Mouse (Mus musculus): ENCODE data around the gene Tmsb15b2.
"Not testable (repeated sequence)": the region's sequence is repeated elsewhere in the genome, so short reads cannot be mapped to it uniquely, and the experiment has no call there.

The Tmsb15b2 gene

DNA sequence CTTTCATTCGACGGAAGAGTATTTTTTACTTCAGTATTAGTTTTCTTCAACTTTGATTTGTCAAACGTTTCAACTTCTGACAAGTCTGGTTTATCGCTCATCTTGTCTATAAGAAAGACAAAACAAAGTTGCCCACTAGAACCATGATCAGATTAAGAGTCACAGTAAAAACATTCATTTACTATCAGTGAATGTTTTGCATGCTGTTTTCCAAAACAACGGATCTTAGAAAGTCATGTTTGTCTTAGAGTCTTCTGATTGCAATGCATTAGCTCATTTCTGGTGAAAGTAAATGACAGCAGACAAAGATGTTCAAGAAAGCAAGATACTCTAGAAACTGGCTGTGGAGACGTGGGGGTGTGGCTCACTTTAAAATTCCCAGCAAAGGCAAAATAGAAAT is at the start of gene Tmsb15b2:
TSS of gene Tmsb15b2 (minus strand) at position 101 of the 400 bp plus-strand sequence.
- DNase-seq (ENCODE audit: low read depth): not testable (repeated sequence)

DNA sequence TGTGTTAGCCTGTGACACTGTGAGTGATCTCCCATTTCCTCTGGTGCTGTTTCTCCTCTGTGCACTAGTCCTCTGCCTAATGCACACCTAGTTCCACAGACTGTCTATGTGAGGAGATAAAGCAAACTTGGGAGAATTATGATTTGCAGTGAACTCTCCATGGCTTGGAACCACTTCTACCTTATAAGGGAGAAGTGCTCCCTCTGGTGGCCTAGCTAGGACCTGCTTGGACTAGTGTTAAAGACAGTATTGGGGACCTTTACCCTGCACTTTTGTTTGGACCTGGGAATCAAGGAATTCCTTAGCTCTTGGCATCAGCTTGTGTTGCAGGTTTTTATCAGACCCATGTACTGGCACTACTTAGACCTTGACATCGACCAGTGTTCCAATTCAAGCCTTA is 44.0 kb upstream of the Tmsb15b2 start:
- peak; percentile 74 for DNase-seq (ENCODE audit: low read depth)

DNA sequence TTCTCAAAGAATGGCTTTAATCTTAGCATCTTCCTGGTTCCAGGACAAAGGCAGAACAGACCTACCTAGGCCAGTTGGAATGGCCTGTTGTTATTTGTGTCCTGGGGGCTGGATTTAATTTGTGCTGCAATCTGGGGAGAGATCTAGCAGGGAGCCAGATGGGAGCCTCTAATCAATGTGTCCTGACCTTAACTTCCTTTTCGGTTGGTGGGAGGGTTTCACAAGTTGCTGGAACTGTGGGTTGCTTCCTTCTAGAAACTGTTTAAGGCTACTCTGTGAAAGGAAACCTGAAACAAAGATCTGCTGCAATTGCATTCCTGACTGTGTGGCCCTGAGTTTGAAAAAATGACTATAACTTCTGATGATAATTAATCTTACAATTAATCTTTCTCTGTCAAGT is 42.4 kb upstream of the Tmsb15b2 start:
- no peak for DNase-seq (ENCODE audit: low read depth)

DNA sequence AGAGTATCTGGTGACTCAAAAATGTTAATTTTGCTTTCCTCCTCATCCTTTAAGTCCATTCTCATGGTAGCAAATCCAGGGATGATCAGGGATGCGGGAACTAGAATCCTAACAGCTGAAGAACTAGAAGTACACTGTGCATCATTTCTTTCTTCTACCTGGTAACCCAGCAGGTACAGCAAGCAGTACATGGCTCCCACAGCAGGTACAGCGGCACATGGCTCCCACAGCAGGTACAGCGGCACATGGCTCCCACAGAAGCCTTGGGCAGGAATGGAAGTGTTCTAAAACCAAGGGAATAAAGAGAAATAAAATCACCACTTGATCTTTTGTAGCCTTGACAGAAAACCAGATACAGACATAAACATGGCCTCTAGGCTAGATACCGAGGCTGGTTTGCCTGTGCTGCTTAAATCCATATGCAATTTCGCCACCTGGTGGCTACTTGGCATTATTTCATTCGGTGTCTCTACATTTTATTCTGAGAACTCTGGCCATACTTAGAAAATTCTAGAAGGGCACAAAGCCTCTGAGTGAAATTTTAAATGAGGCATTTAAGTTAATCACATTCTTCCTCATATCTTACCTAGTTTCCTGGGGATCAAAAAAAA is 39.9 kb upstream of the Tmsb15b2 start:
- DNase-seq (ENCODE audit: low read depth): peak; percentile 80

DNA sequence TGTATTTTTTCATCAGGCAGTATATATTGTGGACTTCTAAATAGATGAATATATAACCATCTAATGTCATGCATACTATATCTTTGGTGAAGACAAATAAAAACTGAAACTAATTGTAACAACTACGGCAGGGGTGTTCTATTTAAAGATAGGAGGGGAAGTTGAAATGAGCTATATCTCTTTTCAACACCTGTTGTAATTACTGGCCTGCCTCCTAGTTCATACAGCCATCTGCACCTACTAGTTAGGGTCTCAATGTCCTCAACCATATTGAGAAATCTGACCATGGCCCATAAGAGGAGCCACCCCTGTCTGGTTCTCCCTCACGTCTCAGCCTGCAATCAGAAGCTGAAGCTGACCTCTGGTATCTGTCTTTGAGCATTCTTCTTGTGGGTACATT is 21.0 kb upstream of the Tmsb15b2 start:
- no peak for DNase-seq (ENCODE audit: low read depth)

DNA sequence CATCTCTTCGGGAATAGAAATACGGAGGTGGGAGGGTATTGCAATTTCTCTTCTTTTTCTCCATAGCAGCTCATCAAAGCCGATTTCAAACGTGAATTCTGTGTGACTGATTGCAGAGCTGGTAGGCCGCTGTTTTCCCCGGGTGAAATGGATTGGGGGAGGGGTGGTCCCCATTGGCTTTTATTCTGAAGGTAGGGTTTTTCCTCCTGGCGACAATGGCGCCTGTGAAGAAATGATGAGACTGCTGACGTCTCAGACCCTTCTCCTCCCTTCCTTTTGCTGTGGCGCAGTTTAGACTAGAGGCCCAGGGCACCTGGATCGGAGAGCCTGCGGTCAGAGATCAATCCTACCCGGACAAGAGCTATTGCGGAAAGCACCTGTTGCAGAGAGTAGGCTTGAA is 18.3 kb upstream of the Tmsb15b2 start:
- DNase-seq (ENCODE audit: low read depth): no peak

DNA sequence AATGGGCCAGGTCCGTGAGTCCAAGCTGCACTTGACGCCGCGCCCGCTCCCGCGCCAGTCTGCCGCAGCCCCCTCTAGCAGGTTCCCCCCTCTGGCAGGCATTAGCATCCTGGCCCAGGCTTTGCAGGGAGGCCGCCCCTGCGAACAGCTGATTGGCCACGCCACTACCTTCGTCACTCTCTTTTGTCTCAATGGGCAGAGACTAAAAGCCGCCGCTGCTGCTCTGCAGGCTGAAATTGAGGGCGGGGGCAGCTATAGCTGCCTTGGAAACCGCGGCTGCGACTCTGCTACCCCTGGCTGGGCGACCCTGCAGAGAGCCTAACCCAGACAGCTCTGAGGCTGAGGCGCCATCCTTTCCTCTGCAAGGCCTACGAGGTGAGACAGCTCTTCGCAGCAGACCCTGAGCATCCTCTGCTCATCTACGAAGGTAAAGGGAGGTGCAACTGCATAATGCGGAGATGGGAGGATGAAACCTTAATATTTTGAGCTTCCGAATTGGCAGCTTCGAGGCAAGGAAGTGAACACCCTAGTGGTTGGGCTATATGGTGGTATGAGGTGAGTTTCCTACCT is 17.8 kb upstream of the Tmsb15b2 start, which contains the start of gene Zcchc18:
TSS of gene Zcchc18 (plus strand) at position 178 of the 570 bp plus-strand sequence.
- DNase-seq (ENCODE audit: low read depth): no peak

DNA sequence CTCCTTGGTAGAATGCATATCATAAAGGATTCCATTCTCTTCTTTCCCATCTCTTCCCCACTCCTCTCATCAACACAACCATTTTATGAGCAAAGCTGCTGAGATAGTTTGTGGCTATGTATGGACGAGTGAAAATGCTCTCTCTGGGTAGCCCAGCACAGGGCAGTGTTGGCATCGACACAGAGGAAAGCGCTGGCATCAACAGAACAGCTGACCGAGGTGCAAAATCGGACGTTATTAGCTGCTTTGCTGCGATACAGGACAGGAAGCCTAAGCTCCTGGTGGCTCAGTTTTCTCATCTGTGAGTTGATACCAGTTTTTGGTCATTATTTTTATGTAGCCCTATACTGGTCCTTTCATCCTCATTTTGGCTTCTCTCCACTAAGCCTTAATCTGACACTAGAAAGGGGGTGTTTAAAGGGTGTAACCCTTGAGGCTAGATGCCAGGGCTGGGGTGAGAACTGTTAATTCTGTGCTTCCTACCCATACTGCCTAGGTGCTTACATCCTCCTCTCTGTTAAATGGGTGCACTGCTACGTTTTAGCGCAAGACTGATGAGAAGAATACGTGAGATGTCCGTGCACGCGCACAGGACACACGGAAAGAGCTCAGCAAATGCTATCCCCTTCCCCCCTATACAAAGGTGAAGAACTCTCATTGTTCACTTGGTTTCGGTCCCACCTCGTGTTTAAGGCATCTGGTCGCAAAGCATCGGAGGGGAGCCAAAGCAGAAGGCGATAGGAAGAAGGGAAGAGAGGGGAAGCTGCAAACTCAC is 17.1 kb upstream of the Tmsb15b2 start:
- no peak for DNase-seq (ENCODE audit: low read depth)

DNA sequence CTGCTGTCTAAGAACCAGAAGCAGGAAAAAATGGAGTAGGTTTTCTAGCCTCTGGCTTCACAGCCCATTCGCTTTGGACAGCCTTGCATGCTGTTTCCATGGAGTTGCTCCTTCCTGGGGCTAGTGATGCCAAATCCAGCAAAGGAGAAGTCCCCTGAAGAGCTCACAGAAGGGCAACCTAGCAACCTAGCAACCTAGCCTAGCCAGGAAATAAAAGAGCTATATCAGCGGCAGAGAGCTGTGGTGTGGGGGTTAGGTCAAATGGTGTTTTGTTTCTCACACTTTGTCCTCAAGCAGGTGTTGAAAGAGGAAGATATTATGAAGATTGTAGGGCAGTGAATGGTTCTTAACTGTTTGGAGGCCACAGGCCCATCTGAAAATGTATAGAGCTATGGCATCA is 16.0 kb upstream of the Tmsb15b2 start:
- no peak for DNase-seq (ENCODE audit: low read depth)

DNA sequence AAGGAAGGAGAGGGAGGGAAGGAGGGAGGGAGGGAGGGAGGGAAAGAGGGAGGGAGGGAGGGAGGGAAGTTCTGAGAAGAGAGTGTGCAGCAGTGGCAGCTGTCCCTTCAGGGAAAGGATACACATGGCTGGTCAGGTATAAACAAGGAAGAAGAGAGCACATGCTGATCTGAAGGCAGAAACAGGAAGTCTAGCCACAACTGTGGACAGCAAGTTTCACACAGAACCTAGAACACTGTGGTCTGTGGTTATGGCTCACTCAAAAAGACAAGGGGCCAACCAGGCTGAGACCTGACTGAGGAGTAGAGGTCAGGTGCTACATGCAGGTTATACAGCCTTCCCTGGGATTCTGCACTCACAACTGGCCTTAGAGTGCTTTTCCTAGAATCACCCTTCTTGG is 10.7 kb upstream of the Tmsb15b2 start:
- DNase-seq (ENCODE audit: low read depth): no peak

DNA sequence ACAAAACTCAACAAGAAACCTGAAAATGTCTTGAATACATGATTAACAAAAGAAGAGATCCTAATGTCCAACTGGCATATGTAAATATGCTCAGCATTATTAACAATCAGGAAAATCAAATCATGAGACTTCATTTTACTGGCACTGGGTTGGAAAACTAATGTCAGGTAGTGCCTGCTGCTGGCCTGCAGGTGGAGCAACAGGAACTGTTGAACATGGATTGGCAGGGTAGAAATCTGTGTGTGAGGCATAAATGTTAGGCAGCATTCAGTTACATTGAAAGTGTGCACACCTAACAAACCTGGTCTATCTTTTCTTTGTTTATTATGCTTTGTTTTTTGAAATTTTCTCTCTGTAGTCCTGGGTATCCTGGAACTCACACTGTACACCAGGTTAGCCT is 3.3 kb upstream of the Tmsb15b2 start:
- peak; percentile 17 for DNase-seq (ENCODE audit: low read depth)

DNA sequence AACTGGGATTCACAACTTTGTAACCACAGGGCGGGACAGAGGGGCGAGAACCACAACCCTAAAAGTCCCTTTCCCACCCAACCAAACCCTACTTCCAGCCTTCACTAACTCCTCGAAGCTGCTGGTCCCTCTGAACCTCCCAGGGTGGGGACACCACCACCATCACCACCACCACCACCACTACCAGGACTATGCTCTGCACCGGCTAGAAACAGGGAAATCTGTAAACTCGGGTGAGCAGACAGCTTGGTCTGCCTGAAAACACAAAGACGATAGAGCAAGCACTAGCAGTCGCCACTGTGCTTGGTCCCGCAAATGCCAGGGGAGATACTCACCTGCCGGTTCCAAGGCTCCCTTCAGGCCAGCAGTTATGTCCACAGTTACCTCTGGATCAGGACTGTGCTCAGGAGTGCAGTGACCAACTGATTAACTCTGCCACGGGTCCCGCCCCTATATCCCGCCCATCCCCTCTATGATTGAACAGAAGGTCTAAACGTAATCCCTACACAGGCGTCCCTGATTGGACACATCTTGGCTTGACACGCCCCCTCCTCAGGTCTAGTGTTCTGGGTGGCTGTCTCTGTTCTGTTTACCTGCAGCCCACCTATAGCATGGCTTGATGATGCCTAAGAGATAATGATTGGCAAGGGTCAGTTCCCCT is 1.3 kb upstream of the Tmsb15b2 start, which contains the start of the genes Tmsb15l and Tmsb15b1:
TSS of gene Tmsb15l (minus strand) at position 446 of the 661 bp plus-strand sequence.
TSS of gene Tmsb15b1 (minus strand) at position 451 of the 661 bp plus-strand sequence.
- DNase-seq (ENCODE audit: low read depth): peak; percentile 29

DNA sequence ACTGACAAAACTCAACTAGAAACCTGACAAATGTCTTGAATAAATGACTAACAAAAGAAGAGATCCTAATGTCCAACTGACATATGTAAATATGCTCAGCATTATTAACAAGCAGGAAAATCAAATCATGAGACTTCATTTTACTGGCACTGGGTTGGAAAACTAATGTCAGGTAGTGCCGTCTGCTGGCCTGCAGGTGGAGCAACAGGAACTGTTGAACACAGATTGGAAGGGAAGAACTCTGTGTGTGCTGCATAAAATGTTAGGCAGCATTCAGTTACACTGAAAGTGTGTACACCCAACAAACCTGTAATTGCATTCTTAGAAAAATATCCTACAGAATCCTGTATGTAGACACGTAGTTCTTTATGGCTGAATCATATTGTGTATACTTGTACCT is 15.6 kb downstream of the Tmsb15b2 start:
- peak; percentile 19 for DNase-seq (ENCODE audit: low read depth)

DNA sequence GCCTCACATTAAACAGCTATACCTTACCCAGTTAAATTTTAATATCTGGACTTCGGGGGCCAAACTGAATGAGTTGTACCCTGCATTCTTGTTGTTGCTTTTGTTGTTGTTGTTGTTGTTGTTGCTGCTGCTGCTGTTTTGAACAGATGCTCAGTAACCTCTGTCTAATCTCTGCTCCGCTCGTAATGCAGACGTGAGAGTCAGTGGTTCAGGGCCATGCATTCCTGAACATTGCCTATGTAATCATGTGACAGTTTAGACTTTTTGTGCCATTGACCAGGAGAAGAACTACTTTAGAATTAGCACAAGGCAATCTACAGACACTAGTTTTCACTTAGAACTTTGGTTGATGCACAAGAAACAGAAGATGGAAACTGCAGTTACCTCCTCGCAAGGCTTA is 17.0 kb downstream of the Tmsb15b2 start:
- DNase-seq (ENCODE audit: low read depth): not testable (repeated sequence)

DNA sequence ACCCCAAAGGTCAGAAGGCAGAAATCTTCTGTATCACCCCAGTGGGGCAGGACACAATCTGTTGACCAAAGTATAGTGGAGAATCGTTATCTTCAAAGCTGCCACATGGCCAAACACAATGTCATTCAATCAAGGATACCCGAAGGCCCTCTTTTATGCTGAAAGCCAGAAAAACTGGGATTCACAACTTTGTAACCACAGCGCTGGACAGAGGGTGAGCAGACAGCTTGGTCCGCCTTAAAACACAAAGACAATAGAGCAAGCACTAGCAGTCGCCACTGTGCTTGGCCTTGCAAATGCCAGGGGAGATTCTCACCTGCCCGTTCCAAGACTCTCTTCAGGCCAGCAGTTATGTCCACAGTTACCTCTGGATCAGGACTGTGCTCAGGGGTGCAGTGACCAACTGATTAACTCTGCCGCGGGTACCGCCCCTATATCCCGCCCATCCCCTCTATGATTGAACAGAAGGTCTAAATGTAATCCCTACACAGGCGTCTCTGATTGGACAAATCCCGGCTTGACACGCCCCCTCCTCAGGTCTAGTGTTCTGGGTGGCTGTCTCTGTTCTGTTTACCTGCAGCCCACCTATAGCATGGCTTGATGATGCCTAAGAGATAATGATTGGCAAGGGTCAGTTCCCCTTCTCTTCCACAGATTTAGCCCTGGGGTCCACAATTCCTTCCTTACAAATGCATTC is 17.6 kb downstream of the Tmsb15b2 start:
- DNase-seq (ENCODE audit: low read depth): not testable (repeated sequence)

DNA sequence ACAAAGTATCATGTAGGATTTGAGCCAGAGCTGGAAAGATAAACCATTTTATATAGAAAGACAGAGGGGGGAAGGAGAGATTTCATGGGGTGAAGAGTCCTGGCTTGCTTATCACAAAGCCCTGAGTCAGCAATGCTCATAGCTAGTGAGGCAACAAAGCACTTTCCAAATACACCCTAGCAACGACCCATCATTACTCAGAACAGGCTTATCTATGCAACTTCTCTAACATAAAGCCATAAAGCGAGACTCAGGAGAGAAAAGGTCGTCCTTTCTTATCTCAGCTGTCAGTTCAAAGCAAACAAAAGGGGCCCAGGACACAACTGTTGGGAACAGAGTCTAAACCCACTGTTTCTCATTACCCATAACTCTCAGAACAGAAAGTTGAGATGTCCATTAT is 37.3 kb downstream of the Tmsb15b2 start:
- DNase-seq (ENCODE audit: low read depth): no peak

DNA sequence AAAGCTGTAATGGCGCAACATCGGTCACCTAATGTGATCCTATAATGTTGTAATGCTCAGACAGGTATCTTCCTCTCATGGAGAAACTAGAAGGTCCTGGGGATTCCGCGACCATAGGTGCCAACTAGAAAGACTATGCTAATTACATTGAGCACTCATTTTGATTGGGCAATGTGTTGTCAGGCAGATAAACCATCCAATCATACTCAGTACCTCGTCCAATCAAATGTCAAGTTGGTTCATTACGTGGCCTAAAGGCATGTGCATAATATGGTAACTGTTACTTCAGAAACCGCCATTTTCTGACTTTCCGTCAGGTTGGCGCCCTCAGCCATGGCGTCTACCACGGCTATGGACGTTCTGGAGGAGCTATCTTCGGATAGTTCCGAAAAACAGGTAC is 48.3 kb downstream of the Tmsb15b2 start, which contains the start of gene H2bfm:
TSS of gene H2bfm (plus strand) at position 295 of the 400 bp plus-strand sequence.
- no peak for DNase-seq (ENCODE audit: low read depth)

DNA sequence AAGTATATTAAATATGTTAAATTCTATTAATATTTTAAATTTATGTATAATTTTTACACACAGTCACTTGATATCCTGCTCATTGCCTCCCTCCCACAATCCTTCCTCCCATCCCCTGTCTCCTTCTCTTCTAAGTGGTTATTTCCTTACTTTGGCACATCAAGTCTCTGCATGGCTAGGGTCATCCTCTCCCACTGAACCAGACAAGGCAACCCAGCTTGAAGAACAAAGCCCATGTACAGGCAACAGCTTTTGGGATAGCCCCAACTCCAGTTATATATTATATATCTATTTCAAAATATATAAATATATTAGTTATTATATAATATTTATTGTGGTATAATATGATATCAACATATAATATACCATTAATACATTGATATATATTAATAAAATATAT is 49.4 kb downstream of the Tmsb15b2 start:
- no peak for DNase-seq (ENCODE audit: low read depth)
